Mouse (Mus musculus) left cerebral cortex, postnatal 10 days (tissue): ENCODE results near the gene Vmn2r93. TPM values are rescaled to one million over a fixed set of nuclear protein-coding genes. Genes with fewer than 3 reads are reported as not detected.

Experiments
- DNase-seq, 2 experiments: peaks; one replicate each; pipeline ENCODE4 v3.0.0; 2021 to 2022; ENCODE audit warnings: low spot score in 2 of 2, mixed read lengths in 1 of 2; ENCODE audit errors: extremely low spot score in 1 of 2
- intact Hi-C: fragments of 180-260 bp; cut with DNase I; formaldehyde crosslinking; loops from one replicate; pipeline ENCODE4 v1.15.1; 2025
- total RNA-seq, 2 experiments: library from RNA; stranded (reverse); gene quantifications; 2 replicates each; pipeline ENCODE4 v1.2.3; 2021

Gene Vmn2r93
- total RNA-seq: not detected

DNA sequence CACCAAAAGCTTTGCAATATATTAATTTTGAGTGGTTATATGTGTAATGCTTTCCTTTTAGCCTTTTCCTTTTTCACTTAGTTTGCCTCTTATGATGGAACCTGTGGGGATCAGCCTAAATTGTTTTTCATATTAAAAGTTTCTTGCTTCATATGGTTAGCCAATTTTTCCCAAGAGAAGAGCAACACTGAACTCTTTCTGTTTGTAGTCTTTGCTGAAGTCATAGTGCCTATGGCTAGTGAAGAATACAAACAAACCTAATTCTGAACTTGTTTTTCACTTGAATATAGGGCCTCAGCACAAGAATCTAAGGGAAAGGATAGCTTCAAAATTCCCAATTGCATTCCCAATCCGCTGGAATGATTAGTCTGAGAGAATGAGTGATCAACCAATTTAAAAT is at the start of gene Vmn2r93:
Vmn2r93 (plus strand) TSS at position 301 of the 400 bp plus-strand sequence.
- DNase-seq: no peak
- intact Hi-C loops: no loop called here

DNA sequence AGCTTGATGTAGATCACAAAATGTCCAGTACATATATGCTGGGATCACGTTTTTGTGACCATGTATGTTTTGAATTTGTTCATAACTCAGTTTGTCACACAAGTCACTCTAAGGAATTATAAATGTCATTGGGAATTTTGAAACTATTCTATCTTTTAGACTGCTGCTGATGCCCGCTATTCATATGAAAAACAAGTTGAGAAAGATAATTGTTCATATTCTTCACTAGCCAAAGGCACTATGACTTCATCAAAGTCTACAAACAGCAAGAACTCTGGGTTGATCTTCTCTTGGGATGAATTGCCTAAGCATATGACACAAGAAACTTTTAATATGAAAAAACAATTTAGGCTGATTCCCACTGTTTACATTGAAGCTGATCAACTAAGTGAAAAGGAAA is 20.2 kb upstream of the Vmn2r93 start, which contains the start of gene Vmn2r94:
Vmn2r94 (minus strand) TSS at position 101 of the 400 bp plus-strand sequence.
- intact Hi-C loops: no loop called here
- no peak for DNase-seq

DNA sequence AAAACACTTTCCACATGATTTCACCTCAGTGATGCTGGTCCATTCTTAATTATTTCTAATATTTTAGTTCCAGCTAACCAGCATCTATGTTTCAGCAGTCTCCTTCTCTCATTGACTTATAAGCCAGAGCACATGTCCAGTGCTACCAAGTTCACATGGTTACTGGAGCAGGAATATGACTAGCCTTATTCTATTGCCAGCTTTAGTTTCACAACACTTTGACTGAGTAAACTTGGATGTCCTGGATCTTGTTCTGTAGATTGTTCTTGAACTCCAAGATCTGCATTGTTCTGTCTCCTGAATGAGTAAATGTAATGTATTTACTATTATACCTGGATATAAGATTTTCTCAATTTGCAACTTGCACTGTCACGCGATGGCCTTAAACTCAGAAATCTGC is 25.1 kb downstream of the Vmn2r93 start:
- no peak for DNase-seq
- intact Hi-C loops: no loop called here

DNA sequence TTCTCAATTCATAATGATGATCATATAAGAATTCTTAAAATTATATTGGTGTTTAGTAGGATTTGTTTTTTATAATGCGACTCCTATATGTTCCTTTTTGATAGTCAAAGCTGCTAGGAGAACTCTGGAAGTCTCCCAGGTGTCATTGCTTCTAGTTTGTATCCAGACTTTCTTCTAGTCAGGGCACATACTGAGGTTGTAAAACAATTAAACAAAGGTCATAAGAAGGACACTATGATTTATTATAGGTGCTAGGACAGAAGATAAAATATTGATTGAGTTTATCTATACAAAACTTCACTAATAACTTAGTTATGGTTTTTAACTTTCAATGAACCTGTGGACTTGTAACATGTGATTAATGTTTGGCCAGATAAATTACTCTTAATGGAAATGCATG is 62.1 kb downstream of the Vmn2r93 start:
- no peak for DNase-seq
- intact Hi-C loops: no loop called here

DNA sequence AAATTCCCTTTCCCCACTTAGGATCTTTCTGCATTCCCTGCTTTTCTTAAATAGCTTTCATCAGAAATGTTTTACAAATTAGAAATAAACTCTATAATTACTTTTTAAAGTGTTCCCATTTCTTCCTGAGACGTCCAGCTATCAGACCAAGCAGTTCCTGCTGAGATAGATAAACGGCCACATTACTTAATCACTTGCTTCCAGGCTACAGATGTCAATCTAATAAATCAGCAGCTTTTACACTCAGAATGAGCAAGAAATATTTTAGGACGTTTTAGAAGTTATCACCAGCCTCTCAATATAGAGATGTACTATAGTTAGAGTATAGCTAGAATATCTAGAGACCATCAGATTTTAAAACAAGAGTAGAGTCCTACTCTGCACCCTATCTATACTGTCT is 62.7 kb downstream of the Vmn2r93 start:
- DNase-seq: no peak
- intact Hi-C loops: no loop called here

Other genes with a start within 250 kb of the Vmn2r93 start
- gene Vmn2r124, start 248.7 kb upstream of the Vmn2r93 start, total RNA-seq: under 1 TPM; 0.04 to 0.12 TPM
- gene Vmn2r91, start 213.1 kb upstream of the Vmn2r93 start, total RNA-seq: not detected
- gene Vmn2r92, start 146.2 kb upstream of the Vmn2r93 start, total RNA-seq: not detected
- gene Vmn2r94, start 20.3 kb upstream of the Vmn2r93 start, total RNA-seq: not detected
- not detected for gene Vmn2r95, start 126.0 kb downstream of the Vmn2r93 start, total RNA-seq